Mouse (Mus musculus) heart, adult 2 months (tissue): ENCODE results near the gene Plch2. TPM values are rescaled to one million over a fixed set of nuclear protein-coding genes. Genes with fewer than 3 reads are reported as not detected.

Experiments used
- DNase-seq, 2 experiments: peaks; one replicate each; pipeline ENCODE4 v3.0.0; 2021
- H3K27ac ChIP-seq: fragments of 200-600 bp; 2 replicates; pipeline ENCODE4 v1.8.1; 2022
- H3K27me3 ChIP-seq: fragments of 200-500 bp; 2 replicates; pipeline ENCODE4 v1.6.1; 2012; ENCODE audit warnings: mild to moderate bottlenecking, low read length, inconsistent platforms, mixed read lengths; ENCODE audit not compliant: control insufficient read depth, insufficient read depth
- H3K36me3 ChIP-seq: fragments of 200-500 bp; 2 replicates; pipeline ENCODE4 v1.6.1; 2012; ENCODE audit warnings: low read length, inconsistent platforms; ENCODE audit not compliant: control insufficient read depth, insufficient read depth
- H3K4me1 ChIP-seq: fragments of 200-500 bp; 2 replicates; pipeline ENCODE4 v1.6.1; 2011; ENCODE audit warnings: low read length; ENCODE audit not compliant: control insufficient read depth, insufficient read depth
- H3K4me3 ChIP-seq: fragments of 200-600 bp; 2 replicates; pipeline ENCODE4 v1.8.1; 2022
- H3K79me2 ChIP-seq: fragments of 200-500 bp; replicated peaks from 2 replicates; pipeline ENCODE4 v1.6.1; 2012; ENCODE audit warnings: mild to moderate bottlenecking, inconsistent platforms, low read length, moderate library complexity, mixed read lengths; ENCODE audit not compliant: control insufficient read depth, insufficient read depth
- H3K9ac ChIP-seq: fragments of 200-500 bp; 2 replicates; pipeline ENCODE4 v1.6.1; 2012; ENCODE audit warnings: low read depth, mild to moderate bottlenecking, control low read depth, inconsistent platforms, low read length, mixed read lengths
- CTCF ChIP-seq: fragments of 200-600 bp; IDR thresholded peaks from 2 replicates; pipeline ENCODE4 v1.8.1; 2022; ENCODE audit warnings: antibody characterized with exemption, mild to moderate bottlenecking, moderate library complexity
- EP300 ChIP-seq: fragments of 200-500 bp; IDR thresholded peaks from 2 replicates; pipeline ENCODE4 v1.6.1; 2011; ENCODE audit warnings: low read depth, low read length, control low read depth; ENCODE audit not compliant: insufficient read depth
- POLR2A ChIP-seq: fragments of 200-500 bp; IDR thresholded peaks from 2 replicates; pipeline ENCODE4 v1.6.1; 2011; ENCODE audit warnings: mild to moderate bottlenecking, low read depth, low read length, control low read depth; ENCODE audit not compliant: insufficient read depth
- WGBS: fragments of 180-500 bp; shearing (Covaris S2); methylation state at CpG from one replicate; pipeline ENCODE4 v1.1.7; 2018; 5-methylcytosine and 5-hydroxymethylcytosine counted together
- intact Hi-C: fragments of 180-260 bp; cut with DNase I; formaldehyde crosslinking; loops from one replicate; pipeline ENCODE4 v1.15.1; 2025
- polyA plus RNA-seq: library from polyadenylated mRNA; depleted of rRNA; stranded (reverse); fragments of >200 nt; gene quantifications from 2 replicates; pipeline ENCODE4 v1.2.3, GENCODE M21; 2012
- total RNA-seq, 2 experiments: library from RNA; stranded (reverse); gene quantifications; 2 replicates each; pipeline ENCODE4 v1.2.3; 2021

The Plch2 gene
- total and polyA plus RNA-seq, 3 experiments: 1.1 TPM; not detected in 2

DNA sequence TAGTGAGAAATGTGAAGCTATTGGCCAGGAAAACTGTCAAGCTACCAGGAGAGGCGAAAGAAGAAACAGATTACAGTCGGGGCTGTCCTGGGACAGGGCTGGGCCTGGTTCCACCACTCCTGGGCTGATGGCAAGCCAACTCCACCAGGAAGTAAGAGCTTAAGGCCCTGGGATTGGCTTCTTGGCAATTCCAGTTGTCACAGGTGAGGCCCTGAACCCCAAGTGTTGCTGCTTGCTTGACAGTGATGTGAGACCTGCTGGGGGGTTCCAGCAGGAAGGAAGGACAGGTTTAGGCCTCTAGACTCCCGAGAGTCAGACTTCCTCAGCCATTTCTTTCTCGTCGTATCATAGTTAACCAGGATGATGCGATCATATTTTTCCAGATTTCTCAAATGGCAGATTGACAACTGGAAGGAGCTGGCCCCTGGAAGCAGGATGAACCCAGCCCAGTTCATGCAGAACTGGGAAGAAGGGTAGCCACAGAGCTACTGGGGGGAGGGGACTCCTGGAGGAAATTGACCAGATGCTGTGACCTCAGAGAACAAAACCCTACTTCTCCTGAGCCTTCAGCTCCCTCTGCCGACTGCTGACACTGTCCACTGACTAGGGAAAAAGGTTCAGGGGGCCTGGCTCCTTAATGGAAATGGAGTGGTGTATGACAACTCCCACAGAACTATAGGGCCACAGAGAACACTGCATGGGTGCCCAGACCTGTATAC, 37.0 kb upstream of the Plch2 start:
- 54% methylated on average over 7 of the region's 7 CpGs for WGBS
- Histone ChIP-seq H3K4me1 (no peaks in the 10 kb centered on the region; the same call in 1 of the 2 replicates), H3K79me2 (no peaks in the 10 kb centered on the region), H3K9ac (no peak overlapping the region), H3K36me3 (no peaks in the 10 kb centered on the region), H3K27ac (no peak overlapping the region), H3K4me3 (no peak overlapping the region), H3K27me3 (no peaks in the 10 kb centered on the region)
- intact Hi-C loops: loop anchor here (2.0 kb wide), 1 partner anchor 35 kb away; no protein-coding TSS in a partner anchor
- TF ChIP-seq CTCF: no peak
- TF ChIP-seq EP300: no peak
- TF ChIP-seq POLR2A: no peak
- no peak for DNase-seq

DNA sequence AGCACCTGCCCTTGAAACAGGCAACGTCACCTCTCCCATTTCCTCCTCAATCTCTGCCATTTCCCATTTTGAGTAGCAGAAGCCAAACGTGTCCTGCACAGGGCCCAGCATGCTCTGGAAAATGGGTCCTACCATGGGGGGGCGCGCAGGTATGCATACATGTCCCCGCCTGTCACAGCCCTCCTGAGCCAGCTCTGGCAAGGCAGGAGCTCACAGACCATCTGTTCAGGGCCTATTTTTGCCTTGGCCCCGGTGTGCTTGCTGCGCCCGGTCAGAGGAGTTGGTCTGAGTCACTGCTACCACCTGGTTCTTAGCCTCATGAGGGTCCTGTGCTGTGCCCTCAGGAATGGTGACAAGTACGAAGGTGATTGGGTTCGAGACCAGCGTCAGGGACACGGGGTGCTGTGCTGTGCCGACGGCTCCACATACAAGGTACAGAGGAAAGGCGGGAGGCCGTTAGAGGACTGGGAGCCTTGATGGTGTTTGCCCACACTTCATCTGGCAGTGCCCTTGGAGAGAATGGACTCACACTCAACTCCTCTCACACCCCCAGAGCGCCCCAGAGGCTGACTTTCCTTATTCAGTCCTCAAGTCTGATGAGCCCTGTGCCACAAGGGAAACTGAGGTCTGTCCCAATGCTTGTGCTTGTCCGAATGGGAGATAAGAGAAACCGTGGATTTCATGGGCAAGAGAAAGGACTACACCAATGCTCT, 36.3 kb upstream of the Plch2 start:
- intact Hi-C loops: no loop called here
- no peak overlapping the region for H3K4me3 ChIP-seq
- 91% methylated on average over 19 of the region's 19 CpGs for WGBS
- H3K36me3 ChIP-seq: no peaks in the 10 kb centered on the region
- H3K79me2 ChIP-seq: no peaks in the 10 kb centered on the region
- DNase-seq: no peak
- no peak overlapping the region for H3K27ac ChIP-seq
- no peaks in the 10 kb centered on the region; the same call in 1 of the 2 replicates for H3K4me1 ChIP-seq
- no peaks in the 10 kb centered on the region for H3K27me3 ChIP-seq
- no peak overlapping the region for H3K9ac ChIP-seq
- TF ChIP-seq POLR2A (no peak), EP300 (no peak), CTCF (no peak)

DNA sequence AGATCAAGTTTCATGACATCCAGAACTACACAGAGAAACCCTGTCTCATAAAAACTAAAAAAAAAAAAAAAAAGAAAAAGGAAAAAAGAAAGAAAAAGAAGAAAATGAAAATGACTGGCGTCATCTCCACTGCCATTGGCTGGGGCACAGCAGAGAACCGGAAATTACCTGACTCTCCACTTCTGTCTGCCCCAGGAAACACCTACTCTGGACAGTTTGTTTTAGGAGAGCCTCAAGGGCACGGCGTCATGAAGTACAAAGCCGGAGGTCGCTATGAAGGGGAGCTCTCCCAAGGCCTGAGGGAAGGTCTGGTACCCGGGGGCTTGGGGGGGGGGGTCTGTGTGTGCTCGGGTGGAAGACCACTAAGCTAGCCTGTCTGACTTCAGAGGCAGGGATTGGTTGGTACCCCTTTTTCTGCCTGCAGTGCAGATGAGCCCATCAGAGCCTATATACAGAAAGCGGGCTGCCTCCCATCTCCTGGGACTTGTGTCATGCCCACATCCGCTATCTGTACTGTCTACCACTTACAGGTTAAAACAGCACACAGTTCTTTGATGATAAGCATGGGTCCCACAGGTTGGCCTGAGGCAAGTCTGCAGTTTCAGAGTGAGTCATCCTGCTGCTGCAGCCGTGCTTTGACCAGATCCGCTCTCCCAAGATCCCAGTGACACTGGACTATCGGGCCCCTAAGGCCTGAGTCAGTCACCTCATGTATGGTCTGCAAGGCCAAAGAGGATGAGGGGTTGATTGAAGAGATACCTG, 34.3 kb upstream of the Plch2 start:
- Histone ChIP-seq H3K27me3 (no peaks in the 10 kb centered on the region), H3K4me3 (no peak overlapping the region), H3K4me1 (peaks cover 4% of the 10 kb centered on the region), H3K27ac (no peak overlapping the region), H3K36me3 (no peaks in the 10 kb centered on the region), H3K9ac (no peak overlapping the region), H3K79me2 (no peaks in the 10 kb centered on the region)
- no peak for TF ChIP-seq CTCF
- TF ChIP-seq EP300: no peak
- TF ChIP-seq POLR2A: no peak
- no peak for DNase-seq
- WGBS: 89% methylated on average over 13 of the region's 13 CpGs
- intact Hi-C loops: no loop called here

DNA sequence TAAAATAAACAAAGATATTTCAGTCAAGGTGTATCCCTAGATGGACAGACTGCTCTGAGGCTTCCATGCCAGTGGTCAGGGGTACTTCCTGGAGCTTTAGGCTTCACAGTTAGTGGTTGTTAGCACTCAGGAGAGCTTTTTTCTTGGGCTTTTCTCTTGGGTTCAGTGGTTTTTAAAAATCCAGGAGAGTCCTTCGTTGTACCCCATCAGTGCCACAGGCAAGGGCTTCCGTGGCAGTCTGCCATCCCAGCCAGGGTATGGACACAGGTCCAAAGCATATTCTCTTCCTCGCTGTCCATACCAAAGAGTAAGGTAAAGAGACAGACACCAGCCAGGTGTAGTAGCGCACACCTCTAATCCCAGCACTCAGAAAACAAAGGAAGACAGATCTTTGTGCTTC, 33.6 kb upstream of the Plch2 start:
- Histone ChIP-seq H3K4me3 (no peak overlapping the region), H3K27me3 (no peaks in the 10 kb centered on the region), H3K36me3 (no peaks in the 10 kb centered on the region), H3K4me1 (peaks cover 5% of the 10 kb centered on the region), H3K9ac (no peak overlapping the region), H3K79me2 (peaks cover 3% of the 10 kb centered on the region), H3K27ac (no peak overlapping the region)
- 89% methylated on average over 4 of the region's 4 CpGs for WGBS
- DNase-seq: no peak
- intact Hi-C loops: no loop called here
- TF ChIP-seq EP300 (no peak), CTCF (no peak), POLR2A (no peak)

DNA sequence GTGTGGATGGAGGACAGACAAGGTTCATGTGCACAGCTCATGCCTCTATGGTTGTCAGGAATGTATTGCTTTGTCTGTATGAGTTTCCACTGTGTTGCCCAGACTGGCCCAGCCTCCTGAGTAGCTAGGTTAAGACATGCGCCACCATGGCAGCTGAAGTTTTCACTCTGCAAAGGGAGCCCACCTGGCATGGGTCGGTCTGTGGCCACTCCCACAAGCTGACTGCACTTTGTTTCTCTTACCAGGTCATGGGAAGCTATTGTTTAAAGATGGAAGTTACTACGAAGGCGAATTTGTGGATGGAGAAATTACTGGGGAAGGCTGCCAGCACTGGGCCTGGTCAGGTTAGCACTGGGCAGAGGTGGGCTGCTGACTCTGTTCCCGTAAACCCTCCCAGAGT, 32.7 kb upstream of the Plch2 start:
- Histone ChIP-seq H3K27ac (no peak overlapping the region), H3K4me1 (peaks cover 10% of the 10 kb centered on the region), H3K79me2 (peaks cover 8% of the 10 kb centered on the region), H3K36me3 (no peaks in the 10 kb centered on the region), H3K9ac (no peak overlapping the region), H3K27me3 (no peaks in the 10 kb centered on the region), H3K4me3 (no peak overlapping the region)
- WGBS: 93% methylated on average over 5 of the region's 5 CpGs
- DNase-seq: no peak
- TF ChIP-seq POLR2A (no peak), CTCF (no peak), EP300 (no peak)
- intact Hi-C loops: no loop called here
